Mouse (Mus musculus) left cerebral cortex, postnatal 10 days (tissue): Measurements from ENCODE around the gene Olfr665. TPM values are rescaled to one million over a fixed set of nuclear protein-coding genes. Genes with fewer than 3 reads are reported as not detected.
"Not testable (repeated sequence)": the region's sequence is repeated elsewhere in the genome, so short reads cannot be mapped to it uniquely, and the experiment has no call there.

ENCODE experiments used
- DNase-seq, 2 experiments: peaks; one replicate each; pipeline ENCODE4 v3.0.0; 2021 to 2022; ENCODE audit warnings: low spot score in 2 of 2, mixed read lengths in 1 of 2; ENCODE audit errors: extremely low spot score in 1 of 2
- intact Hi-C: fragments of 180-260 bp; cut with DNase I; formaldehyde crosslinking; loops from one replicate; pipeline ENCODE4 v1.15.1; 2025
- total RNA-seq, 2 experiments: library from RNA; stranded (reverse); gene quantifications; 2 replicates each; pipeline ENCODE4 v1.2.3; 2021

Olfr665 gene
- not detected for total RNA-seq

DNA sequence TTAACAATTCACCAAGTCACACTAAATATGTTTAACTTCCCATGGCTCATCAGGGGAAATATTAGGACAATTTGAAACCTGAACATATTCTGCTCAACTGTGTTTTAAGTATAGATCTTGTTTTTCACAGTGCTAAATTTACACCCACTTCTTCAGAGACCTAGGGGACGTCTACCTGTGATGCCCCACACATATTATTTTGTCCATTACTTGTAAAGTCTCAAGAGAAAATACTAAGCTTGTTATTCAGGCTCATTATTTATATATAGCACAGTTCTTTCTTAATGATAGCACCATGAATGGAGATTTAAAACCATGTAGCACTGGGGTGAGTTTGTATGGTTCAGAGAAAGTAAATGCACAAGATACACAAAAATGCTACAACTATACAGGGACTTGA lies at the start of gene Olfr665:
TSS of gene Olfr665 (plus strand) at position 301 of the 400 bp plus-strand sequence.
- intact Hi-C loops: no loop called here
- DNase-seq: no peak

DNA sequence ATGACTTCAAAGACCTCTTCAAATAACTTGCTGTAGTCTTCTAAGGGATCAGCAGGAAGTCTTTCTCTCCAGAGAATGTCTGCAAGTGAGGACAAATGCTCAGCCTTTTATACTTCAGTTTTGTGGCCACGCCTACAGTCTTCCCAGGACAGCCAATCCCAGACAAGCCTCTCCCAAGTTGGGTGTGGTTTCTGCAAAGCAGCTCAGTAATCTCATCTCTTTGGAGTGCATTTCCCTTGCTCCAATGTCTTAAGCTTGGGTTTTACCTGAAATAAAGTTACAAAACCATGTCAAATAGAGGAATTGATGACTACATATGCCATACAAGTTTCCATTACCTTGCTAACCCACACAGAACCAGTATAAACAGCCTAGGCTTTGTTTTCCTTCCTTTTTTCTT lies 35.3 kb upstream of the Olfr665 start, which contains the start of gene Usp17lb:
TSS of gene Usp17lb (minus strand) at position 101 of the 400 bp plus-strand sequence.
- intact Hi-C loops: no loop called here
- no peak for DNase-seq

DNA sequence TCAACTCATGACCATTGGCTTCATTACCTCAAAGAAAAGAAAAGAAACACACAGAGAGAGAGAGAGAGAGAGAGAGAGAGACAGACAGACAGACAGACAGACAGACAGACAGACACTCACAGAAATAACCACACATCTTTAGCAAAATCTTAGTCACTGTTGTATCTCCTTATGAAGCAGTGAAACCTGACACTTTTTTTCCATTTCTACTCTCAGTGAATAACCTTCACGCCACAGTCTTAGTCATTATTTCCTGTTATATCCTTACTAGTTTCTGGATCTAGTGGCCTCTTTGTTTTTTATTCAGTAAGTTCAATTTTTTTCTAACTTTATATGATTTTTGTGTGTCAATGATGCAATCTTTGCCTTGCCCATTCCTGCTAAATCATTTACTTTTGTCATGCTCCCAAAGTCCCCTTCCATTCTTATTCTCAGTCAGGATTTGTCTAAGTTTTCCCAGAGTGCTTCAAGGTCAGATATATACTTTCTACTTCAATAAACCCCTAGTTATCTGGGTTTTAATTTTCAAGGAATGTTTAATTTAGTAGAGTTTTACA lies 34.0 kb upstream of the Olfr665 start:
- DNase-seq: no peak

GRCm38 (mm10) chr7:104851546-104851945 lies 26.3 kb upstream of the Olfr665 start:
- intact Hi-C loops: not testable (repeated sequence)

More for the DNA sequence above, 34.0 kb upstream of the Olfr665 start:
- intact Hi-C loops: no loop called here

GRCm38 (mm10) chr7:104855248-104855750 lies 22.5 kb upstream of the Olfr665 start:
- no peak for DNase-seq
- intact Hi-C loops: no loop called here

More at GRCm38 (mm10) chr7:104851546-104851945, 26.3 kb upstream of the Olfr665 start:
- not testable (repeated sequence) for DNase-seq

DNA sequence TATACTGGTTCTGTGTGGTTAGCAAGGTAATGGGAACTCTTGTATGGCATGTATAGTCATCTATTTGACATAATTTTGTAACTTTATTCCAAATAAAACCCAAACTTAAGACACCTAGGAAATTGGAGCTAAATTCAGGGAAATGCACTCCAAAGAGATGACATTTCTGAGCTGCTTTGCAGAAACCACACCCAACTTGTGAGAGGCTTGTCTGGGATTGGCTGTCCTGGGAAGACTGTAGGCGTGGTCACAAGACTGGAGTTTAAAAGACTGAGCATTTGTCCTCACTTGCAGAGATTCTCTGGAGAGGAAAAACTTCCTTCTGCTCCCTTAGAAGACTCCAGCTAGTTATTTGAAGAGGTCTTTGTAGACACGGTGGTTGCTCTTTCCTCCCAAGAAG lies 21.1 kb upstream of the Olfr665 start, which contains the start of gene Usp17la:
TSS of gene Usp17la (plus strand) at position 301 of the 400 bp plus-strand sequence.
- DNase-seq, intact Hi-C loops: not testable (repeated sequence)

- intact Hi-C loops: no loop called here
- no peak for DNase-seq
Measured at GRCm38 (mm10) chr7:104857683-104858082, 20.1 kb upstream of the Olfr665 start.

GRCm38 (mm10) chr7:104861381-104861780 lies 16.4 kb upstream of the Olfr665 start:
- DNase-seq: no peak
- intact Hi-C loops: no loop called here

- no peak for DNase-seq
- intact Hi-C loops: no loop called here
Measured at GRCm38 (mm10) chr7:104895852-104896251, 18.0 kb downstream of the Olfr665 start, which contains the start of gene Olfr666. Gene Olfr666 (minus strand): TSS chr7:104895952.

- no peak for DNase-seq
- intact Hi-C loops: no loop called here
Measured at GRCm38 (mm10) chr7:104921382-104921781, 43.6 kb downstream of the Olfr665 start, which contains the start of gene Olfr667. Gene Olfr667 (minus strand): TSS chr7:104921482.

GRCm38 (mm10) chr7:104927957-104928356 lies 50.1 kb downstream of the Olfr665 start, which contains the start of gene Olfr668:
Gene Olfr668 (minus strand): TSS chr7:104928057.
- intact Hi-C loops: no loop called here
- DNase-seq: no peak

Other genes starting within 250 kb of the Olfr665 start
- gene Olfr658, start 230.7 kb upstream of the Olfr665 start, total RNA-seq: not detected
- gene Olfr659, start 211.3 kb upstream of the Olfr665 start, total RNA-seq: not detected
- not detected for gene Olfr661, start 191.5 kb upstream of the Olfr665 start, total RNA-seq
- not detected for gene Usp17le, start 100.6 kb upstream of the Olfr665 start, total RNA-seq
- not detected for gene Usp17lb, start 35.4 kb upstream of the Olfr665 start, total RNA-seq
- not detected for gene Usp17la, start 21.0 kb upstream of the Olfr665 start, total RNA-seq
- not detected for gene Olfr666, start 17.9 kb downstream of the Olfr665 start, total RNA-seq
- not detected for gene Olfr667, start 43.5 kb downstream of the Olfr665 start, total RNA-seq
- not detected for gene Olfr668, start 50.0 kb downstream of the Olfr665 start, total RNA-seq
- gene Olfr669, start 56.2 kb downstream of the Olfr665 start, total RNA-seq: not detected
- gene Olfr670, start 84.6 kb downstream of the Olfr665 start, total RNA-seq: not detected
- not detected for gene Olfr671, start 101.1 kb downstream of the Olfr665 start, total RNA-seq
- not detected for gene Olfr672, start 124.0 kb downstream of the Olfr665 start, total RNA-seq
- not detected for gene Olfr675, start 150.4 kb downstream of the Olfr665 start, total RNA-seq
- gene Olfr676, start 154.7 kb downstream of the Olfr665 start, total RNA-seq: not detected
- not detected for gene Olfr677, start 173.3 kb downstream of the Olfr665 start, total RNA-seq
- gene Olfr678, start 186.4 kb downstream of the Olfr665 start, total RNA-seq: not detected
- not detected for gene Olfr679, start 203.2 kb downstream of the Olfr665 start, total RNA-seq
- gene Olfr680-ps1, start 214.8 kb downstream of the Olfr665 start, total RNA-seq: not detected
- not detected for gene Olfr681, start 238.8 kb downstream of the Olfr665 start, total RNA-seq